Mouse (Mus musculus) liver, embryonic 15.5 days (tissue): ENCODE data around the gene Vamp1. TPM values are rescaled to one million over a fixed set of nuclear protein-coding genes. Genes with fewer than 3 reads are reported as not detected.
A peak's percentile ranks its signal among the peaks of the same experiment; 100 is the strongest.

Experiments used
- ATAC-seq: fragments of 200-750 bp; cut with Nextera tagmentation; 2 replicates; pipeline ENCODE4 v1.8.0; 2017; ENCODE audit warnings: moderate number of reproducible peaks, mild to moderate bottlenecking, moderate library complexity; ENCODE audit not compliant: insufficient read depth
- H3K27ac ChIP-seq: fragments of 300-500 bp; sonication (generic); replicated peaks from 2 replicates; pipeline ENCODE4 v1.5.1; 2015; ENCODE audit warnings: mild to moderate bottlenecking, inconsistent platforms
- H3K27me3 ChIP-seq: fragments of 300-500 bp; sonication (generic); 2 replicates; pipeline ENCODE4 v1.6.1; 2015; ENCODE audit warnings: mild to moderate bottlenecking, inconsistent platforms
- H3K36me3 ChIP-seq: fragments of 300-500 bp; sonication (generic); replicated peaks from 2 replicates; pipeline ENCODE4 v1.6.1; 2015; ENCODE audit warnings: moderate library complexity, mild to moderate bottlenecking, inconsistent platforms
- H3K4me1 ChIP-seq: fragments of 300-500 bp; sonication (generic); replicated peaks from 2 replicates; pipeline ENCODE4 v1.6.1; 2015; ENCODE audit warnings: inconsistent platforms
- H3K4me2 ChIP-seq: fragments of 300-500 bp; sonication (generic); 2 replicates; pipeline ENCODE4 v1.6.1; 2015; ENCODE audit warnings: moderate library complexity, mild to moderate bottlenecking, inconsistent platforms
- H3K4me3 ChIP-seq: fragments of 300-500 bp; sonication (generic); replicated peaks from 2 replicates; pipeline ENCODE4 v1.5.1; 2015; ENCODE audit warnings: mild to moderate bottlenecking, inconsistent platforms
- H3K9ac ChIP-seq: fragments of 300-500 bp; sonication (generic); 2 replicates; pipeline ENCODE4 v1.6.1; 2015; ENCODE audit warnings: moderate library complexity, mild to moderate bottlenecking, inconsistent platforms
- H3K9me3 ChIP-seq: fragments of 300-500 bp; sonication (generic); replicated peaks from 2 replicates; pipeline ENCODE4 v1.6.1; 2016; ENCODE audit warnings: inconsistent platforms
- WGBS: fragments of 180-500 bp; shearing (Covaris S2); methylation state at CpG from one replicate; pipeline ENCODE4 v1.1.7; 2015; ENCODE audit warnings: mixed read lengths; ENCODE audit not compliant: insufficient replicate concordance; 5-methylcytosine and 5-hydroxymethylcytosine counted together
- polyA plus RNA-seq: library from polyadenylated mRNA; unstranded; fragments of >200 nt; fragmentation: Nextera tagmentation; extraction: Ambion mirVana; gene quantifications from 2 replicates; pipeline ENCODE4 v1.2.1, GENCODE M21; 2015

Gene Vamp1
- polyA plus RNA-seq = 1.8 and 1.9 TPM in 2 replicates

DNA sequence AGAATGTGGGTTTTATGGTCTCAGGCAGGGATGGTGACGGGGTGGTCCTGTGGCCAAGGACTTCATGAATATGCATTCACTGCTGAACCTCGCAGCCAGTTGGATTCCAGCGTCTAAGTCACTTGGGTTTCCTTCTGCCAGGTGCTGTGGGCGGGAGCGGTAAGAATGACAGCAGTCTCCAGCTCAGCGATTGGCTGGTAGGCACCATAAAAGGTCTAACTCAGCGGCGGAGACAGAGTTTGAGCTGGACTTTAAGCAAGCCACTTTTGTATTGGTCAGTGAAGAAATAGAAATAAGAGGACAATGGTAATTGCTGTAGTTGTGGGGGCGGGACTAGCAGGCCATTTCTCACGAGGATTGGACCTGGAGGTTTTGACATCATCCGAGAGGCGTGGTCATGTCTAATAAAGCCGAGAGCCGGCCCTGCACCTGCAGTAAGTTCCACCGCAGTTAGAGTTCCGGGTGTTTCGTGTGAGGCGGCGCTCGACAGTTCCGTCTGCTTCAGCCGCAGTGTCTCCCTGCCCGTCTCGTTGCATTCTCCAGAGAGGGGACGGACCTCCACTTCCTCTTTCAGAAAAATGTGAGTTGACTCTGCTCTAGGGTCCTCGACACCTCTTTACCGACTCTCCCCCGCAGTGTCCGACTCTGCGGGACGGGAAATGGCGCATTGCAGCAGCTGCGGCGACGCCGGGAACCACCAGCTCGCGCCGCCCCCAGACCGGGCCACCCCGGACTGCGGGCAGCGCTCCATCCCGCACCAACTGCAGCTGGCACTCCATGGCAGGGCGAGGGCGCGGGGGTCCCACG is at the start of gene Vamp1:
TSS of gene Vamp1 (plus strand) at position 404 of the 807 bp plus-strand sequence.
- Histone ChIP-seq H3K4me3 (peak within 1 kb of the TSS; percentile 80), H3K9me3 (no peaks in the 10 kb centered on the region), H3K36me3 (0 out of 2 replicates have a peak, but pooled peaks cover 6% of the 10 kb centered on the region), H3K4me2 (peak within 1 kb of the TSS; percentile 98), H3K27ac (peak within 1 kb of the TSS; percentile 77), H3K4me1 (peaks cover 24% of the 10 kb centered on the region), H3K9ac (peak within 1 kb of the TSS; percentile 81), H3K27me3 (peaks cover 29% of the 10 kb centered on the region)
- peak; percentile 93 for ATAC-seq
- under 1% methylated on average over 48 of the region's 48 CpGs for WGBS

DNA sequence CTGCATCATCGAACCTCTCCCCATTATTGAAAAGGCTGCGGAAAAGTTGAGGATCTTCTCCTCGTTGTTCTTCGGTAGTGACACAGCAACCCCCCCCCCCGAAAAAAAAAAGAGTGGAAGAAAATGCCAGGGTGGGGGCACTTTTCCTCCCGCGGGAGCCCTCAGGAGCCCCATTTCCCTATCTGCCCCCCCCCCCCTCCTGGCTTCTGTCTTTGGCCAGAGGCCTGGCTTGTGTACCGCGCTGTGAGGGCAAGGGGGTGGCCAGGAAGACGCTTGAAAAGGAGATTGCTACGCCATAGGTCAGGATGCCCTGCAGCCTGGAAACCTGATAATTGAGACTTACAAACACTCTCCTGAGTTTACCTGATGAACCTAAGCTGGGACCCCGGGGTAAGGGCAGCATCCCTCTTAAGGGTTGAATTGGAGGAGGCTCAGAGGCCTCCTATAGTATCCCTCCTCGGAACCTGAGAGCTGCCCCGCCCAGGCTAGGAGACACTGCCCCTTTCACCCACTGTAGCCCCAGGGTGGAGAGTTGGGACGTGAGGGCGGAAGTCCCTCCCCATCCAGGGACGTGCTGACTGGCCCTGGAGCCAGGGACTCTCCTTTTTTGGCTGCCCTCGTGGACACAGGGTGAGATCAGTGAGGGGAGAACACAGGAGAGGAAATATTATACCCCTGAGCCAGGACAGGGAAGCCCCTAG is 49.1 kb upstream of the Vamp1 start, which contains the start of gene Gapdh:
TSS of gene Gapdh (minus strand) at position 417 of the 701 bp plus-strand sequence.
- H3K4me3 ChIP-seq = peak within 1 kb of the TSS; percentile 88
- H3K9ac ChIP-seq = peak within 1 kb of the TSS; percentile 85
- H3K27me3 ChIP-seq = no peaks in the 10 kb centered on the region
- peak; percentile 53 for ATAC-seq
- WGBS = under 1% methylated on average over 18 of the region's 18 CpGs
- peaks cover 70% of the 10 kb centered on the region for H3K36me3 ChIP-seq
- no peaks in the 10 kb centered on the region for H3K9me3 ChIP-seq
- peak within 1 kb of the TSS; percentile 91 for H3K27ac ChIP-seq
- peaks cover 70% of the 10 kb centered on the region for H3K4me1 ChIP-seq
- peak within 1 kb of the TSS; percentile 95 for H3K4me2 ChIP-seq

GRCm38 (mm10) chr6:125166861-125167650 is 48.3 kb upstream of the Vamp1 start:
- peak overlapping the region; percentile 85; the same call in 1 of the 2 replicates for H3K9ac ChIP-seq
- H3K4me2 ChIP-seq = peak overlapping the region; percentile 95
- H3K4me3 ChIP-seq = peak overlapping the region; percentile 88
- peaks cover 71% of the 10 kb centered on the region for H3K36me3 ChIP-seq
- 0 out of 2 replicates have a peak, but pooled peaks have one; percentile 6 for ATAC-seq
- H3K27me3 ChIP-seq = no peaks in the 10 kb centered on the region
- H3K4me1 ChIP-seq = peaks cover 64% of the 10 kb centered on the region
- WGBS = 21% methylated on average over 10 of the region's 10 CpGs
- no peaks in the 10 kb centered on the region for H3K9me3 ChIP-seq
- H3K27ac ChIP-seq = peak overlapping the region; percentile 91

- no peak for ATAC-seq
- Histone ChIP-seq H3K27me3 (no peaks in the 10 kb centered on the region), H3K27ac (peak overlapping the region; percentile 91; the same call in 1 of the 2 replicates), H3K4me3 (no peak overlapping the region), H3K36me3 (peaks cover 74% of the 10 kb centered on the region), H3K4me1 (peaks cover 62% of the 10 kb centered on the region), H3K9ac (no peak overlapping the region; the same call in 1 of the 2 replicates), H3K4me2 (no peak overlapping the region), H3K9me3 (no peaks in the 10 kb centered on the region)
- WGBS = 90% methylated on average over 14 of the region's 14 CpGs
Observed at GRCm38 (mm10) chr6:125168086-125168485, 47.3 kb upstream of the Vamp1 start.

DNA sequence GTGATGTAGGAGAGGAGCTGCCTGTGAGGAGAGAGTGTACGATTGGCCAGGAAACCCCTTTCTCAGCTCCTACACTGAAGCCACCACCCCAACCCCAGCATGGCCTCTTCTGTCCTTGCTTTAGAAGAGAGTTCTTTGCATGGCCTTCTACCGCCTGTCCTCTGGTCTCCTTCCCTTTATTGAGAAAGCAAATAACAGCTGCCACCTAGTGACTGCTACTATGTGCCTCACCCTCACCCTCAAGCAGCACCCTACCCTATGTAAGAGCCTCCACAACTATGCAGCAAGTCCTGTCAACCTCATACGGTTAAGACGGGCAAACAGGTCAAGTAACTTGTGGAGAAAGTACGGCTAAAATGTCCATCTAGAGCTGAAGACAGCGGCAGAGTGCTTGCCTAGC is 45.2 kb upstream of the Vamp1 start:
- peaks cover 52% of the 10 kb centered on the region for H3K4me1 ChIP-seq
- 83% methylated on average over 6 of the region's 6 CpGs for WGBS
- H3K4me2 ChIP-seq = no peak overlapping the region
- no peaks in the 10 kb centered on the region for H3K27me3 ChIP-seq
- ATAC-seq = no peak
- H3K9me3 ChIP-seq = no peaks in the 10 kb centered on the region
- H3K27ac ChIP-seq = no peak overlapping the region
- peaks cover 84% of the 10 kb centered on the region for H3K36me3 ChIP-seq
- no peak overlapping the region for H3K9ac ChIP-seq
- no peak overlapping the region for H3K4me3 ChIP-seq

- peak; percentile 53 for ATAC-seq
- H3K27me3 ChIP-seq = no peaks in the 10 kb centered on the region
- peaks cover 30% of the 10 kb centered on the region for H3K4me1 ChIP-seq
- peaks cover 100% of the 10 kb centered on the region for H3K36me3 ChIP-seq
- H3K9ac ChIP-seq = no peak overlapping the region
- H3K27ac ChIP-seq = peak overlapping the region; percentile 42; the same call in 1 of the 2 replicates
- H3K4me2 ChIP-seq = no peak overlapping the region
- 60% methylated on average over 2 of the region's 2 CpGs for WGBS
- no peak overlapping the region for H3K4me3 ChIP-seq
- no peaks in the 10 kb centered on the region for H3K9me3 ChIP-seq
Observed at GRCm38 (mm10) chr6:125172474-125172873, 42.9 kb upstream of the Vamp1 start.

DNA sequence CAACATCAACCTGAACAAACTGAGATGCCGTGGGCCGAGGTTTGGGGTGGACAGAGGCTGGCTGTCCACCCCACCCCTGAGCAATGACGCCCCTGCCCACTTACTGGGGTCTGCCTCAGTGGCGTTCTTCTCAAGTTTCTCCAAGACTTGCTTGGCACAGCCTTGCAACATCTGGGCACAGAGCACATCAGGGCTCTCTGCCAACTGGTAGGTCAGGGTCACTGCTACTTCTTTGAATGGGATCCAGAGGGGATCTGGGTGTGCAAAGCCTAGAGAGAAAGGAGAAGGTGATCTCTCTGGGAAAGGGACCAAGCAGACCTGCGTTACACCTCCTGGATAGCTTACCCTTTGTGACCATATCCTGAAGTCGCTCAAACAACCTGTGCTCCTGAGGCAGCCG is 42.1 kb upstream of the Vamp1 start:
- Histone ChIP-seq H3K9me3 (no peaks in the 10 kb centered on the region), H3K9ac (no peak overlapping the region), H3K27ac (peak overlapping the region; percentile 42), H3K27me3 (no peaks in the 10 kb centered on the region), H3K4me3 (no peak overlapping the region), H3K4me2 (0 out of 2 replicates have a peak overlapping the region, but pooled peaks have one; percentile 1), H3K4me1 (peaks cover 22% of the 10 kb centered on the region), H3K36me3 (peaks cover 100% of the 10 kb centered on the region)
- 91% methylated on average over 7 of the region's 7 CpGs for WGBS
- ATAC-seq = no peak

- Histone ChIP-seq H3K9me3 (no peaks in the 10 kb centered on the region), H3K9ac (no peak overlapping the region), H3K4me3 (no peak overlapping the region), H3K4me2 (no peak overlapping the region), H3K36me3 (peaks cover 100% of the 10 kb centered on the region), H3K27me3 (no peaks in the 10 kb centered on the region), H3K4me1 (peaks cover 14% of the 10 kb centered on the region), H3K27ac (no peak overlapping the region)
- 90% methylated on average over 5 of the region's 5 CpGs for WGBS
- ATAC-seq = no peak
Observed at GRCm38 (mm10) chr6:125175469-125175868, 39.9 kb upstream of the Vamp1 start.

DNA sequence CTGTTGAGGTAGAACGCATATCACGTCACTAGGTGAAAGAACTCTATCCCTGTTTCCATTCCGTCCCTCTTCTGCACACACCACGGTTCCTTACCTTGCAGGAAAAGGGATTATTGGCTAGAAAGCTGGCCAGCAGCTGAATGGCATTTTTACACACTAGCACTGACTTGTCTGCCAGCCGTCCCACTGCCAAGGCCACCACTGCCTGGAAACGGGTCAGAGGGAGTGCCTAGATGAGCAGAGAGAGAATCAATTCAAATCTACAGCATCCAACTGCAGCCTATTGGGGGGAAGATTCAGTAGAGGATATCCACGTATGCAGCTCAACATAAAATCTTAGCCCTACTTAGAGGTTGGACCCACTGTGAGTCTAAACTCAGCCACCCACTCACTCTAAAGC is 35.8 kb upstream of the Vamp1 start:
- H3K4me1 ChIP-seq = no peaks in the 10 kb centered on the region
- H3K9ac ChIP-seq = no peak overlapping the region
- H3K27me3 ChIP-seq = no peaks in the 10 kb centered on the region
- no peak overlapping the region for H3K27ac ChIP-seq
- H3K4me3 ChIP-seq = no peak overlapping the region
- WGBS = 88% methylated on average over 7 of the region's 7 CpGs
- ATAC-seq = no peak
- no peak overlapping the region for H3K4me2 ChIP-seq
- peaks cover 100% of the 10 kb centered on the region for H3K36me3 ChIP-seq
- no peaks in the 10 kb centered on the region for H3K9me3 ChIP-seq

DNA sequence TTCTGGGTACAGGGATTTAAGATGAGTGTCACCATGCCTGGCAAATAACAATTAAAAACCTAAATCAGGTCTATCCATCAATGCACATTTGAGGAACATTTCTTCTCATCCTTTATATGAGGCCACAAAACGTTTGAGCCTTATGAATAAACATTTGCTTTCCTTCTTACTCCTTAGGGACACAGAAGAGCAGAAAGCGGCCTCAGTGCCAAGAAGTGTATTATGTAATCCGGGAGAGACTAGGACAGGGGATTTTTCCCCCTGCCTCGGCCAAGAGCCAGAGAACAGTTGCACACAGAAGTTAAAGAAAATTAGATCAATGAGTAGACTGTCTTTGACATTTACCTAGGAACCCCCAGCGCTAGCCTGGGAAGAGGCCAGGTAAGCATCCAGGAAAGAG is 33.2 kb upstream of the Vamp1 start:
- no peak for ATAC-seq
- Histone ChIP-seq H3K9ac (no peak overlapping the region), H3K4me2 (no peak overlapping the region), H3K9me3 (no peaks in the 10 kb centered on the region), H3K36me3 (peaks cover 100% of the 10 kb centered on the region), H3K27ac (no peak overlapping the region), H3K4me3 (no peak overlapping the region), H3K27me3 (no peaks in the 10 kb centered on the region), H3K4me1 (no peaks in the 10 kb centered on the region)
- 83% methylated on average over 5 of the region's 5 CpGs for WGBS
